Mouse (Mus musculus) ovary, adult 18-20 months (tissue): ENCODE data around the gene Mettl27.
A peak's percentile ranks its signal among the peaks of the same experiment; 100 is the strongest.

Experiments used
- DNase-seq: peaks from one replicate; pipeline ENCODE4 v3.0.0; 2022; ENCODE audit warnings: low spot score, mixed read lengths

The Mettl27 gene

GRCm38 (mm10) chr5:134985633-134986297, 53.6 kb downstream of the Mettl27 start, which contains the start of gene Cldn3:
Gene Cldn3 (plus strand): TSS chr5:134986214.
- peak; percentile 47 for DNase-seq

- no peak for DNase-seq
These were observed 54.4 kb downstream of the Mettl27 start for GRCm38 (mm10) chr5:134986298-134987268.

- no peak for DNase-seq
These were observed 57.0 kb downstream of the Mettl27 start for GRCm38 (mm10) chr5:134989166-134989565.

GRCm38 (mm10) chr5:134989741-134990140, 57.6 kb downstream of the Mettl27 start:
- DNase-seq = no peak
